Mouse (Mus musculus): ENCODE measurements at regions not wholly inside any gene's neighbourhood (a gene's known extent, or its start where the extent isn't known, plus 50 kb on each side); places are given as distances from the start of the nearest gene placed in this dataset.

DNA sequence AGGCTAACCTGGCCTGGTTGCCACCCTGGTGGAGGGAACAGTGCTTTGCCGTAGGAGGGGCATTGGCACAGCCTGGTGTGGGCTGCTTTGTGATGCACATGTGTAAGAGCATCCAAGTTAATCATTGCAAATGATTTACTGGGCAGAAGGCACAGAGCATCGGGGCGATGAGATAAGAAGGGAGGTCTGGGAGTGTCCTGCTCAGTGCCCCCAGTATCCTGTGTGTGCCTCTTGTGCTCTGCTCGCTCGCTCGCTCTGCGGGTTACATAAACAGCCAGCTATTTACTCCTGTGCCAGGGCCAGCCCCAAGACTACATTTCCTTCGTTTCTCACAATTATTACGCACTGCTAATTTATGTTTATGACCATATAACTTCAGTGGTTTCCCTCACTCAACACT lies 117.9 kb upstream of the Aldh1a3 start:
- TF ChIP-seq POLR2A (IDR thresholded peaks at IDR 0.05; ENCODE audit: borderline replicate concordance, insufficient read depth, low read length) (no peak), CTCF (IDR thresholded peaks at IDR 0.05; ENCODE audit: borderline replicate concordance, insufficient read depth, low read depth, low read length) (no peak)

Data from cerebellum, adult 2 months (tissue).